In the genomic region with DNA sequence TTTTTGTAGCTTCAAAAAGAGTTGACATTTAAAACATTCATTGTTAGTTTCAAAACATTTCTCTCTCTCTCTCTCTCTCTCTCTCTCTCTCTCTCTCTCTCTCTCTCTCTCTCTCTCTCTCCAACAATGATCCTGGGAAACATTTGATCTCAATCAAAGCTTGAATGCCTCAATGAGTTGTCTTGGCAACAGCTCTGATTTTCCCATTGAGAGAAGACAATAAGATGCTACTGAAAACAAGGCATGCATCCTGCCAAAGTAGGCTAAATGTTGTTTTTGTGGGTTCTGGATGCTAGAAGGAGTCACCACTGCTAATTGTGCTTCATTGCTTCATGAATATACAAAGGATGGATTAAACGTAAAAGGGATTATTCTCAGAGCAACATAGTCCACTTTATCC, we compare ENCODE assay signal across 25 mouse cellular contexts.
DNase-seq lines count a peak whose midpoint lies in the region; ATAC-seq and TF ChIP-seq lines count a peak whose summit lies in the region.
"Had no signal": no experiment of that assay in that cellular context is flagged by ENCODE, and none has a peak within 500 bp of the region (broad histone marks: within the 10 kb centered on the region; RNA-seq: fewer than 3 reads in every experiment).

No protein-coding gene starts in this region.

- peak; percentile 40; the same call in 1 of the 2 replicates for ATAC-seq in forebrain, postnatal 0 days
- ATAC-seq in midbrain, embryonic 14.5 days (ENCODE audit: low FRiP score, low TSS enrichment) = no peak
- no peak for ATAC-seq in midbrain, embryonic 13.5 days
- ATAC-seq: activated CD4-positive, CD25-positive, alpha-beta regulatory T cell, adult 4 months; CD4-positive, CD25-positive, alpha-beta regulatory T cell, adult 4 months had no signal

- WGBS in forebrain, postnatal 0 days = 16% methylated on average over 1 of the region's 1 CpGs
- 56% methylated on average over 1 of the region's 1 CpGs for WGBS in forebrain, embryonic 10.5 days
- WGBS in midbrain, embryonic 14.5 days = 13% methylated on average over 1 of the region's 1 CpGs
- 13% methylated on average over 1 of the region's 1 CpGs for WGBS in midbrain, embryonic 13.5 days

- no peak overlapping the region for H3K4me3 ChIP-seq in forebrain, postnatal 0 days (ENCODE audit: low read depth, low read length)
- H3K4me3 ChIP-seq in forebrain, embryonic 10.5 days = no peak overlapping the region
- no peak overlapping the region for H3K4me3 ChIP-seq in midbrain, embryonic 14.5 days (replicated peaks; ENCODE audit: low read depth, low read length)
- H3K4me3 ChIP-seq in midbrain, embryonic 13.5 days (replicated peaks) = no peak overlapping the region
- H3K4me3 ChIP-seq: embryonic facial prominence, embryonic 12.5 days; embryonic facial prominence, embryonic 15.5 days; forebrain, embryonic 12.5 days; heart, embryonic 12.5 days; heart, embryonic 15.5 days; hindbrain, embryonic 10.5 days; hindbrain, embryonic 13.5 days had no signal

- no peak for TF ChIP-seq POLR2A in brain, embryonic 14.5 days (IDR thresholded peaks at IDR 0.05; ENCODE audit: borderline replicate concordance, extremely low read depth, insufficient read depth, insufficient read length, poor library complexity, severe bottlenecking)

- H3K4me1 ChIP-seq in forebrain, postnatal 0 days (ENCODE audit: insufficient read depth) = no peaks in the 10 kb centered on the region
- peaks cover 3% of the 10 kb centered on the region; the same call in 1 of the 2 replicates for H3K4me1 ChIP-seq in forebrain, embryonic 10.5 days
- H3K4me1 ChIP-seq in midbrain, embryonic 14.5 days (ENCODE audit: control insufficient read depth, insufficient read depth, low read length) = no peaks in the 10 kb centered on the region
- no peaks in the 10 kb centered on the region for H3K4me1 ChIP-seq in midbrain, embryonic 13.5 days (replicated peaks)
- H3K4me1 ChIP-seq: embryonic facial prominence, embryonic 12.5 days; embryonic facial prominence, embryonic 15.5 days; forebrain, embryonic 12.5 days; heart, embryonic 12.5 days; heart, embryonic 15.5 days; hindbrain, embryonic 10.5 days; hindbrain, embryonic 13.5 days had no signal

- H3K36me3 ChIP-seq in forebrain, postnatal 0 days (ENCODE audit: insufficient read depth) = no peaks in the 10 kb centered on the region
- no peaks in the 10 kb centered on the region for H3K36me3 ChIP-seq in forebrain, embryonic 10.5 days (replicated peaks)
- no peaks in the 10 kb centered on the region for H3K36me3 ChIP-seq in midbrain, embryonic 14.5 days (ENCODE audit: control insufficient read depth, insufficient read depth, low read length)
- H3K36me3 ChIP-seq in midbrain, embryonic 13.5 days = no peaks in the 10 kb centered on the region
- H3K36me3 ChIP-seq: embryonic facial prominence, embryonic 12.5 days; embryonic facial prominence, embryonic 15.5 days; forebrain, embryonic 12.5 days; heart, embryonic 12.5 days; heart, embryonic 15.5 days; hindbrain, embryonic 10.5 days; hindbrain, embryonic 13.5 days had no signal

- H3K4me2 ChIP-seq in forebrain, postnatal 0 days (ENCODE audit: low read depth) = no peak overlapping the region
- no peak overlapping the region for H3K4me2 ChIP-seq in midbrain, embryonic 14.5 days (ENCODE audit: low read length)
- H3K4me2 ChIP-seq in midbrain, embryonic 13.5 days (replicated peaks) = no peak overlapping the region
- H3K4me2 ChIP-seq: embryonic facial prominence, embryonic 12.5 days; embryonic facial prominence, embryonic 15.5 days; forebrain, embryonic 12.5 days; heart, embryonic 12.5 days; heart, embryonic 15.5 days; hindbrain, embryonic 13.5 days had no signal

- H3K27me3 ChIP-seq in forebrain, postnatal 0 days (ENCODE audit: insufficient read depth, low read length) = no peaks in the 10 kb centered on the region
- H3K27me3 ChIP-seq in forebrain, embryonic 10.5 days (ENCODE audit: poor library complexity, severe bottlenecking) = no peaks in the 10 kb centered on the region
- H3K27me3 ChIP-seq in midbrain, embryonic 14.5 days (ENCODE audit: control insufficient read depth, insufficient read depth, low read length) = no peaks in the 10 kb centered on the region
- no peaks in the 10 kb centered on the region for H3K27me3 ChIP-seq in midbrain, embryonic 13.5 days
- H3K27me3 ChIP-seq: embryonic facial prominence, embryonic 12.5 days; embryonic facial prominence, embryonic 15.5 days; forebrain, embryonic 12.5 days; heart, embryonic 12.5 days; heart, embryonic 15.5 days; hindbrain, embryonic 13.5 days had no signal

- peak; percentile 21 for DNase-seq in forebrain, postnatal 0 days
- no peak for DNase-seq in forebrain, embryonic 10.5 days (ENCODE audit: extremely low spot score, low spot score)
- DNase-seq in midbrain, embryonic 14.5 days = peak; percentile 13
- peak; percentile 66 for DNase-seq in retina, postnatal 1 day
- DNase-seq in retina, embryonic 14.5 days (ENCODE audit: low spot score) = no peak
- DNase-seq in brain, embryonic 14.5 days (ENCODE audit: low read depth) = peak; percentile 52
- DNase-seq in adipocyte (ENCODE audit: low spot score) = no peak
- DNase-seq: adrenal gland, postnatal 10 days; adrenal gland, postnatal 36 days; cerebellum, adult 11-12 months; cerebellum, adult 8-10 months; cerebellum, postnatal 36 days; gastrocnemius, postnatal 25 days; heart, postnatal 10 days; heart, postnatal 36 days had no signal

- H3K27ac ChIP-seq in forebrain, postnatal 0 days (ENCODE audit: low read depth, low read length) = no peak overlapping the region
- no peak overlapping the region for H3K27ac ChIP-seq in forebrain, embryonic 10.5 days
- no peak overlapping the region for H3K27ac ChIP-seq in midbrain, embryonic 14.5 days (replicated peaks; ENCODE audit: low read depth, low read length)
- H3K27ac ChIP-seq in midbrain, embryonic 13.5 days = no peak overlapping the region
- H3K27ac ChIP-seq: embryonic facial prominence, embryonic 12.5 days; embryonic facial prominence, embryonic 15.5 days; forebrain, embryonic 12.5 days; heart, embryonic 15.5 days; hindbrain, embryonic 10.5 days; hindbrain, embryonic 13.5 days had no signal

- no peaks in the 10 kb centered on the region for H3K9me3 ChIP-seq in forebrain, postnatal 0 days (ENCODE audit: low read length)
- H3K9me3 ChIP-seq in forebrain, embryonic 10.5 days = no peaks in the 10 kb centered on the region
- H3K9me3 ChIP-seq in midbrain, embryonic 14.5 days (ENCODE audit: control insufficient read depth, low read length) = no peaks in the 10 kb centered on the region
- no peaks in the 10 kb centered on the region for H3K9me3 ChIP-seq in midbrain, embryonic 13.5 days
- H3K9me3 ChIP-seq: embryonic facial prominence, embryonic 12.5 days; embryonic facial prominence, embryonic 15.5 days; forebrain, embryonic 12.5 days; heart, embryonic 12.5 days; heart, embryonic 15.5 days; hindbrain, embryonic 10.5 days; hindbrain, embryonic 13.5 days had no signal

- no peak for TF ChIP-seq CTCF in forebrain, postnatal 0 days (IDR thresholded peaks at IDR 0.05; ENCODE audit: low read depth)
- no peak for TF ChIP-seq CTCF in brain, embryonic 14.5 days (IDR thresholded peaks at IDR 0.05; ENCODE audit: borderline replicate concordance, extremely low read depth, insufficient read depth, insufficient read length)

- H3K9ac ChIP-seq in forebrain, postnatal 0 days = no peak overlapping the region
- H3K9ac ChIP-seq in midbrain, embryonic 14.5 days (replicated peaks; ENCODE audit: low read length) = no peak overlapping the region
- H3K9ac ChIP-seq in midbrain, embryonic 13.5 days (replicated peaks) = no peak overlapping the region
- H3K9ac ChIP-seq: embryonic facial prominence, embryonic 12.5 days; embryonic facial prominence, embryonic 15.5 days; forebrain, embryonic 12.5 days; heart, embryonic 12.5 days; heart, embryonic 15.5 days; hindbrain, embryonic 13.5 days had no signal

Comparison
In these comparisons a context has a peak if more than half of its experiments do, and no peak if none do; other contexts are left out.
1. DNase-seq: peak in forebrain, postnatal 0 days (single experiment), midbrain, embryonic 14.5 days (single experiment), retina, postnatal 1 day (single experiment) and brain, embryonic 14.5 days (single experiment); none in forebrain, embryonic 10.5 days (single experiment), retina, embryonic 14.5 days (single experiment) and adipocyte (single experiment).